Mouse (Mus musculus) MEL (cell line): Measurements from ENCODE around the gene Mycbp2. TPM values are rescaled to one million over a fixed set of nuclear protein-coding genes. Genes with fewer than 3 reads are reported as not detected.
A peak's percentile ranks its signal among the peaks of the same experiment; 100 is the strongest.

Experiments
- DNase-seq: peaks from one replicate; pipeline ENCODE4 v3.0.0; 2011; ENCODE audit warnings: low read depth, low spot score
- H3K27ac ChIP-seq: 2 replicates; pipeline ENCODE4 v1.5.1; 2012; ENCODE audit warnings: low read depth, mild to moderate bottlenecking, control low read depth, low read length, moderate library complexity; ENCODE audit not compliant: control insufficient read depth
- H3K27me3 ChIP-seq, 2 experiments: fragments of 150-350 bp in 1 of 2; sonication (generic) in 1 of 2; 2 replicates each; pipeline ENCODE4 v1.6.1; 2012; ENCODE audit warnings: low read length in 2 of 2, mild to moderate bottlenecking in 2 of 2, improper control_type of control experiment in 1 of 2, moderate library complexity in 1 of 2; ENCODE audit not compliant: insufficient read depth in 2 of 2, control insufficient read depth in 1 of 2
- H3K36me3 ChIP-seq, 2 experiments: 2 replicates each; pipeline ENCODE4 v1.6.1; 2012 to 2014; ENCODE audit warnings: low read length in 2 of 2, improper control_type of control experiment in 1 of 2, inconsistent platforms in 1 of 2, mild to moderate bottlenecking in 1 of 2; ENCODE audit not compliant: insufficient read depth in 2 of 2, control insufficient read depth in 1 of 2
- H3K4me1 ChIP-seq, 2 experiments: fragments of 150-350 bp in 1 of 2; sonication (generic) in 1 of 2; 2 replicates each; pipeline ENCODE4 v1.6.1; 2012; ENCODE audit warnings: low read length in 2 of 2, improper control_type of control experiment in 1 of 2, mild to moderate bottlenecking in 1 of 2; ENCODE audit not compliant: insufficient read depth in 2 of 2, control insufficient read depth in 1 of 2
- H3K4me3 ChIP-seq, 2 experiments: fragments of 150-350 bp in 1 of 2; sonication (generic) in 1 of 2; 2 replicates each; pipeline ENCODE4 v1.5.1; 2012; ENCODE audit warnings: low read depth in 2 of 2, low read length in 2 of 2, mild to moderate bottlenecking in 2 of 2, moderate library complexity in 2 of 2, control low read depth in 1 of 2, improper control_type of control experiment in 1 of 2; ENCODE audit not compliant: control insufficient read depth in 1 of 2, insufficient read depth in 1 of 2
- H3K79me2 ChIP-seq: 2 replicates; pipeline ENCODE4 v1.6.1; 2012; ENCODE audit warnings: mild to moderate bottlenecking, low read length, moderate library complexity; ENCODE audit not compliant: control insufficient read depth, poor library complexity, insufficient read depth
- H3K9ac ChIP-seq: 2 replicates; pipeline ENCODE4 v1.6.1; 2012; ENCODE audit warnings: low read depth, mild to moderate bottlenecking, control low read depth, low read length, moderate library complexity; ENCODE audit not compliant: control insufficient read depth, poor library complexity, severe bottlenecking
- H3K9me3 ChIP-seq: fragments of 150-350 bp; sonication (generic); replicated peaks from 2 replicates; pipeline ENCODE4 v1.6.1; 2012; ENCODE audit warnings: mild to moderate bottlenecking, low read length, improper control_type of control experiment, moderate library complexity; ENCODE audit not compliant: insufficient read depth
- CHD2 ChIP-seq: IDR thresholded peaks from 2 replicates; pipeline ENCODE4 v1.6.1; 2011; ENCODE audit warnings: low read length, improper control_type of control experiment
- CTCF ChIP-seq, 3 experiments: IDR thresholded peaks in 2 of 3; conservative IDR thresholded peaks in 1 of 3; 2 replicates each; pipeline ENCODE4 v1.5.1; 2011 to 2012; ENCODE audit warnings: low read length in 3 of 3, low read depth in 2 of 3, mild to moderate bottlenecking in 2 of 3, improper control_type of control experiment in 1 of 3, inconsistent platforms in 1 of 3, mixed read lengths in 1 of 3, moderate library complexity in 1 of 3; ENCODE audit not compliant: control insufficient read depth in 1 of 3, insufficient read depth in 1 of 3, poor library complexity in 1 of 3, severe bottlenecking in 1 of 3
- E2F4 ChIP-seq: IDR thresholded peaks from 2 replicates; pipeline ENCODE4 v1.6.1; 2011; ENCODE audit warnings: low read depth, low read length, improper control_type of control experiment, borderline replicate concordance
- ELF1 ChIP-seq: IDR thresholded peaks from 2 replicates; pipeline ENCODE4 v1.6.1; 2014; ENCODE audit warnings: low read depth, mild to moderate bottlenecking, inconsistent platforms, low read length, improper control_type of control experiment, moderate library complexity
- GATA1 ChIP-seq: IDR thresholded peaks from 2 replicates; pipeline ENCODE4 v1.6.1; 2011; ENCODE audit warnings: low read depth, low read length, improper control_type of control experiment
- KAT2A ChIP-seq: conservative IDR thresholded peaks from 2 replicates; pipeline ENCODE4 v1.6.1; 2012; ENCODE audit warnings: low read depth, low read length, improper control_type of control experiment, inconsistent platforms
- MAFK ChIP-seq: IDR thresholded peaks from 2 replicates; pipeline ENCODE4 v1.6.1; 2011; ENCODE audit warnings: low read depth, mild to moderate bottlenecking, low read length, improper control_type of control experiment, borderline replicate concordance
- MAX ChIP-seq: IDR thresholded peaks from 2 replicates; pipeline ENCODE4 v1.6.1; 2011; ENCODE audit warnings: low read length, improper control_type of control experiment
- MAZ ChIP-seq: IDR thresholded peaks from 2 replicates; pipeline ENCODE4 v1.6.1; 2012; ENCODE audit warnings: low read depth, mild to moderate bottlenecking, inconsistent platforms, low read length, improper control_type of control experiment
- MXI1 ChIP-seq: IDR thresholded peaks from 2 replicates; pipeline ENCODE4 v1.6.1; 2011; ENCODE audit warnings: mild to moderate bottlenecking, low read depth, low read length, improper control_type of control experiment
- NELFE ChIP-seq: IDR thresholded peaks from 2 replicates; pipeline ENCODE4 v1.6.1; 2011; ENCODE audit warnings: low read depth, low read length, improper control_type of control experiment
- NRF1 ChIP-seq: IDR thresholded peaks from 2 replicates; pipeline ENCODE4 v1.6.1; 2014; ENCODE audit warnings: low read depth, mild to moderate bottlenecking, inconsistent platforms, low read length, improper control_type of control experiment, moderate library complexity; ENCODE audit not compliant: poor library complexity, insufficient read depth, severe bottlenecking
- POLR2A ChIP-seq, 2 experiments: IDR thresholded peaks; 2 replicates each; pipeline ENCODE4 v1.6.1; 2011 to 2012; ENCODE audit warnings: low read length in 2 of 2, mild to moderate bottlenecking in 2 of 2, control low read depth in 1 of 2, improper control_type of control experiment in 1 of 2, low read depth in 1 of 2, moderate library complexity in 1 of 2; ENCODE audit not compliant: control insufficient read depth in 1 of 2, insufficient read depth in 1 of 2, poor library complexity in 1 of 2
- POLR2AphosphoS2 ChIP-seq: IDR thresholded peaks from 2 replicates; pipeline ENCODE4 v1.6.1; 2011; ENCODE audit warnings: low read length, improper control_type of control experiment
- POLR2AphosphoS5 ChIP-seq: IDR thresholded peaks from 2 replicates; pipeline ENCODE4 v1.6.1; 2012; ENCODE audit warnings: low read depth, borderline replicate concordance, mild to moderate bottlenecking, inconsistent platforms, low read length, moderate library complexity, mixed read lengths
- RAD21 ChIP-seq: IDR thresholded peaks from 2 replicates; pipeline ENCODE4 v1.6.1; 2011; ENCODE audit warnings: mild to moderate bottlenecking, low read depth, low read length, improper control_type of control experiment
- TCF12 ChIP-seq: IDR thresholded peaks from 2 replicates; pipeline ENCODE4 v1.6.1; 2014; ENCODE audit warnings: low read depth, mild to moderate bottlenecking, inconsistent platforms, low read length, improper control_type of control experiment, moderate library complexity
- USF1 ChIP-seq: IDR thresholded peaks from 2 replicates; pipeline ENCODE4 v1.6.1; 2014; ENCODE audit warnings: low read depth, mild to moderate bottlenecking, inconsistent platforms, low read length, improper control_type of control experiment, moderate library complexity
- ZC3H11A ChIP-seq: IDR thresholded peaks from 2 replicates; pipeline ENCODE4 v1.6.1; 2012; ENCODE audit warnings: low read depth, mild to moderate bottlenecking, inconsistent platforms, low read length, improper control_type of control experiment
- ZKSCAN1 ChIP-seq: IDR thresholded peaks from 2 replicates; pipeline ENCODE4 v1.6.1; 2012; ENCODE audit warnings: low read depth, mild to moderate bottlenecking, inconsistent platforms, low read length, improper control_type of control experiment, moderate library complexity
- ZNF384 ChIP-seq: IDR thresholded peaks from 2 replicates; pipeline ENCODE4 v1.6.1; 2012; ENCODE audit warnings: low read depth, mild to moderate bottlenecking, inconsistent platforms, low read length, improper control_type of control experiment
- polyA plus RNA-seq, 2 experiments: library from polyadenylated mRNA; stranded (reverse) in 1 of 2; unstranded in 1 of 2; fragments of >175 nt in 1 of 2; fragments of >200 nt in 1 of 2; gene quantifications; 2 replicates each; pipeline versions ENCODE4 v1.2.1 to v1.2.4; 2012; ENCODE audit warnings: low replicate concordance in 2 of 2, low read depth in 1 of 2; ENCODE audit not compliant: insufficient read length in 2 of 2, insufficient read depth in 1 of 2, missing spikeins in 1 of 2
- total RNA-seq: library from RNA; depleted of rRNA; stranded (reverse); fragments of 300-350 nt; gene quantifications from 2 replicates; pipeline ENCODE4 v1.2.3, GENCODE M21; 2012

Gene Mycbp2
- total and polyA plus RNA-seq, 3 experiments: 9.1 to 28.0 (median 23.4) TPM

GRCm38 (mm10) chr14:103345486-103345857 lies 1.1 kb downstream of the Mycbp2 start:
- Histone ChIP-seq H3K36me3 (peaks cover 0 to 33% of the 10 kb centered on the region in 2 experiments; a peak in 2 of 4 replicates), H3K9ac (peak overlapping the region; percentile 90), H3K27ac (no peak overlapping the region), H3K27me3 (no peaks in the 10 kb centered on the region), H3K4me3 (peak overlapping the region; percentile 55 to 85), H3K4me1 (peaks cover 16 to 20% of the 10 kb centered on the region in 2 experiments), H3K9me3 (no peaks in the 10 kb centered on the region), H3K79me2 (peaks cover 24% of the 10 kb centered on the region)
- no peak for DNase-seq
- TF ChIP-seq CTCF (IDR thresholded peaks at IDR 0.05 in 2 of 3, conservative IDR thresholded peaks at IDR 0.05 in 1 of 3; ENCODE audit: control insufficient read depth in 1 of 3, insufficient read depth in 1 of 3, low read depth in 2 of 3, low read length in 3 of 3, poor library complexity in 1 of 3, severe bottlenecking in 1 of 3) (no peak), MAX (no peak), POLR2AphosphoS2 (no peak)

GRCm38 (mm10) chr14:103345011-103345410 lies 1.6 kb downstream of the Mycbp2 start:
- Histone ChIP-seq H3K27ac (no peak overlapping the region), H3K27me3 (no peaks in the 10 kb centered on the region), H3K9me3 (no peaks in the 10 kb centered on the region), H3K36me3 (peaks cover 0 to 32% of the 10 kb centered on the region in 2 experiments; a peak in 2 of 4 replicates), H3K9ac (peak overlapping the region; percentile 35), H3K79me2 (peaks cover 28% of the 10 kb centered on the region), H3K4me1 (peaks cover 16 to 17% of the 10 kb centered on the region in 2 experiments), H3K4me3 (peak overlapping the region; percentile 55 to 85)
- no peak for DNase-seq
- TF ChIP-seq E2F4 (no peak), POLR2AphosphoS5 (no peak), ZC3H11A (no peak), MAZ (no peak), ZNF384 (no peak), CHD2 (no peak), MXI1 (no peak), ELF1 (no peak), NELFE (no peak), USF1 (no peak), POLR2A (IDR thresholded peaks at IDR 0.05; ENCODE audit: control insufficient read depth in 1 of 2, insufficient read depth in 1 of 2, low read depth in 1 of 2, low read length in 2 of 2, poor library complexity in 1 of 2) (no peak), TCF12 (no peak), POLR2AphosphoS2 (no peak), RAD21 (no peak), NRF1 (no peak), MAFK (no peak), GATA1 (no peak), KAT2A (no peak), ZKSCAN1 (no peak)
